Mouse (Mus musculus) retina, adult 2 months (tissue): Measurements from ENCODE around the gene Ugt1a6b.

Experiments used
- DNase-seq: peaks from one replicate; pipeline ENCODE4 v3.0.0-alpha.2; 2012; ENCODE audit warnings: low read depth, low spot score

Gene Ugt1a6b

DNA sequence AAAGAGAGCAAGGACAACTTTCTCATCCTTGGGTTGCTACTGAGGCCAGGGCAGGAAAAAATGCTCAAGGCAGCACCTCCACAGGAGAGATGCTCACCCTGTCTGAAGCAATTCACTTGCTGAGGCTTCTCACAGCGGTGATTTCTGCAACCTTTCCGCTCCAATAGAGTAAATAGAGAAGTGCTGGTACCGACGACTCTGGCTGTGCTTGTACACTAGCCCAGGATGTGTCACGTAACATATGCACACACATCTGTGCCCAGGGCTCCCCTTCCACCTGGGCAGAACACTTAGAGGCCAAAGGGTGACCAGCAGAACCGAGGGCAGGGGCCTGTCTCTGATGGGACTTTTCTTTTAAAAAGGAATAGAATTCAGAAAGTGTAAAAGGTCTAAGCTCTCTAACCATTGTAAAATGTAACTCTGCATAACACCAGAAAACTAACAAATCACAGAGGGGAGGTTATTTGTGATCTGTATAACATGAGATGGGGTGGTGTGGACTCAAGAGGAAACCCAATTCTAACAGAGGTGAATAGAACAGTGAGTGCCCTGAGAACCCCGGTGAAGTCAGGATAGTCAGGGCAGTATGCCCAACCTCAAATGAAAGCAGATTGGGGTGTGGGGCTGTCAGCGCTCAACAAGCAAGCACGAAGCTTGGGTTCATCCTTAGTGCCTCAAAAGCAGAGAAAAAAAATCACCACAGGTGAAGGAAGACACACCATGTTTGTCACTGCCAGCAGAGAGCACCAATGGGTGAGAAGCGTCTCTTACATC lies 157.7 kb downstream of the Ugt1a6b start:
- no peak for DNase-seq

- no peak for DNase-seq
Measured at GRCm38 (mm10) chr1:88261706-88262105, 158.7 kb downstream of the Ugt1a6b start.

DNA sequence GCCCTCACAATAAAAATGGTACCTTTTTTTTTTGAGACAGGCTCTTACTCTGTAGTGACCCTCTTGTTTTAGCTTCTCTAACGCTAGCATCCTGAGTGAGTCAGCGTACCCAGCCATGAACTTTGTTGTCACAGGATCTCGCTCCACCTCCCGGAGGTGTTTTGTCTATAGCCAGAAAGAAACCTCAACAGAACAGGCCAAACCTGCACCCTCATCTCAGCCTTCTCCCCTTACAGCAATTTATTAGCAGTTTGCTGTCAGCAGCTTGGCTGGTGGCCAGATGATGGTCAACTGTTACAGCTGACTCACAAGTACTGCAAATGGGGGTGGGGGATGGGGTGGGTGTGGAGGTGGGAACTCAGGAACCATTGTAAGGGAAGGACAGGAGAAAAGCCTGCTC lies 159.2 kb downstream of the Ugt1a6b start:
- DNase-seq: no peak

DNA sequence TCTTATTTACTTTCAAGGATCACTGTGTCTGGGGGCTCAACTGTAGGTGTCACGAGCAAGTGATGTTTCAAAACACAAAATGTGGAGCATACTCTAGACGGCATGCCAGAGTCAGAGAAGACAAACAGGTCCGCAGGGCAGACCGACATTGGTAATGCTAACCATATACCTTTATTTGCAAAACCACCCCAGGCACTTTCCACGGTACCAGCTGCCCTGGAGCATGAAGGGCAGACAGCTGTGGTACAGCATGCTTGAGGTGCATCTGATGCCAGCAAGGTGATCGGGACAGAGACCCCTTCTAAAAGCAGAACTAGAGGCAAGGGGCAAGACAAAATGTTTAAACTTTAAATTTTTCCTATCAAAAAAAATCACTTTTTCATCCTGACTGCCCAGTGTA lies 159.9 kb downstream of the Ugt1a6b start:
- no peak for DNase-seq

- DNase-seq: no peak
Measured at GRCm38 (mm10) chr1:88263778-88264177, 160.7 kb downstream of the Ugt1a6b start.

GRCm38 (mm10) chr1:88264237-88264868 lies 161.3 kb downstream of the Ugt1a6b start:
- DNase-seq: no peak

GRCm38 (mm10) chr1:88264869-88265240 lies 161.8 kb downstream of the Ugt1a6b start:
- no peak for DNase-seq

GRCm38 (mm10) chr1:88266123-88266522 lies 163.1 kb downstream of the Ugt1a6b start:
- no peak for DNase-seq

DNA sequence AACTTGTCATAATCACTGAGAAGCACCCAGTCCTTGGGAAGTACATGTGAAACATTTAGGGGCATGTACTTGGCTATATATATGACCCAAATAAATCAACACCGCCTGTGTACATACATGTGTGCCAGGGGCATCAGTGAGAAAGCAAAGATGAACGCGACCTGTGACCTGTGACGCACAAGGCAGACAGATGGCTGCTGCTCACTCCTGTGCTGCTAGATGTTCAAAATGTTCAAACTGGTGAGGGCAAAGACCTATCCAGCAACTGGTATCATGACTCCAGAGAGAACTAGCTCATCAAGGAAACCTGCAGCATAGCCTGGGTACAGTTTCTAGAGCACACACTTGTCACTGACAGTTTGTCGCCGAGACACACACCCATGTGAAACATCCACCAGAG lies 164.4 kb downstream of the Ugt1a6b start:
- DNase-seq: no peak

- DNase-seq: no peak
Measured at GRCm38 (mm10) chr1:88268070-88268469, 165.0 kb downstream of the Ugt1a6b start.
